Mouse (Mus musculus): ENCODE data around the gene Cela1. TPM values are rescaled to one million over a fixed set of nuclear protein-coding genes. Genes with fewer than 3 reads are reported as not detected.

Cela1 gene
- polyA plus RNA-seq, 1 experiment = 2.4 TPM

DNA sequence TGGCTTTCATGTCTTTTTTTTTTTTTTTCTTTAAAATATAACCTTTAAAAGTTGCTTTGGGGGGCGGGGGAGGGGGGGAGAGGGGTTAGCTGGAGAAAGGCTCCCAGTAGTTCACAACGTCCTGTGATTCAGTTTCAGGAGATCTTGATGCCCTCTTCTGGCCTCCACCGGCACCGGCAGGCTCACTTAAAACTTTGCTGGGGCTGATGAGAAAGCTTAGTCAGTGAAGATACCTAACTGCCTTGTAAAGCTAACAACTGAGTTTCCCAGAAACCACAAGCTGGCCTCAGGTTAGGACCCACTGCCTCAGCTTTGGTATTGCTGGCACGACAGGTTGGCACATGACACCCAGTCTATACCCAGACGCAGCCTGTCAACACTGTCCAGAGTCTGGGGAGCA is 50.1 kb downstream of the Cela1 start:
- Histone ChIP-seq H3K9me3 (replicated peaks; ENCODE audit: control insufficient read depth, insufficient read depth, low read length, poor library complexity, severe bottlenecking) (no peaks in the 10 kb centered on the region), H3K36me3 (ENCODE audit: control insufficient read depth, insufficient read depth, low read length, poor library complexity, severe bottlenecking) (no peaks in the 10 kb centered on the region), H3K9ac (ENCODE audit: low read depth, poor library complexity, severe bottlenecking) (peak overlapping the region; percentile 94; the same call in 1 of the 2 replicates), H3K27me3 (ENCODE audit: control insufficient read depth, insufficient read depth, low read length, poor library complexity, severe bottlenecking) (no peaks in the 10 kb centered on the region), H3K4me3 (ENCODE audit: low read depth, low read length) (no peak overlapping the region), H3K4me1 (ENCODE audit: control insufficient read depth, insufficient read depth, low read length) (peaks cover 7% of the 10 kb centered on the region), H3K27ac (ENCODE audit: insufficient read depth, low read length) (no peak overlapping the region)
- no peak for TF ChIP-seq EP300 (IDR thresholded peaks at IDR 0.05; ENCODE audit: insufficient read depth, low read depth, low read length)
- peak; percentile 56 for TF ChIP-seq CTCF (IDR thresholded peaks at IDR 0.05; ENCODE audit: low read depth, low read length)
- no peak for TF ChIP-seq POLR2A (IDR thresholded peaks at IDR 0.05; ENCODE audit: insufficient read depth, low read length)

DNA sequence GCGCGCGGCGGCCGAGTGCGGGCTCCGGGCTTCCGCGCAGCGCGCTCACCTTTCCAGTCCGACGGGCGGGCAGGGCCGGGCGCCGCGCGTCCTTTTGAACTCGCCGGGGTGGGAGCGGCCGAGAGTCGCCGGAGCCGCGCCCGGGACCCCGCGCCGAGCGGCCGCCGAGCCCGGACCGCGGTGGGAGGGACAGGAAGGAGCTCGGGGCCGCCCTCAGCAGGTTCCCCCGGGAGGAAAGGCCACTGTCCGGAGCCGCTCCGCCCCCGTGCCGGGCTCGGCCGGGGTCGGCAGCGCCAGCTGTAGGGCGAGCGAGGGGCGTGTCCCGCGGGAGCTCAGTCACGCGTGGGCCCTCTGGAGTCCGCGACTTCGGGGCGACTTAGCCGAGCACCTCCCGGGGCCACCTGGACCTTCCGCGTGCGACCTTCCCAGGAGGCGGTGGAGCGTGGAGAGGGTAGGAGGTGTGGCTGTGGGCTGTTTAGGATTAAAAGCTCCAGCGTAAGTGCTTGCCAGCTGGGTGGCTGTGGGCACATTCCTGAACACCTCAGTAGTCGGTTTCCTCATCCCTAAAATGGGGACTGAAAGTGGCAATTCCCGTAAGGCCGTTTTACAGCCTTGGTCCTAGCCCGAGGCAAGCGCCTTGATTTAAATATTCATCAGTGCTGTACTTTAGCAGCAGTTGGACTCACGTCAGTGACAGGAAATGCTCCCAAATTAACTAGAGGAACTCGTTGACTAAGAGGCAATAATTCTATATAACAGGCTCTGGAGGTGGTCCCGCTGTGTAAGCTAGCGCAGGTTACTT is 50.8 kb downstream of the Cela1 start, which contains the start of gene Smagp:
Smagp (minus strand) TSS at position 241 of the 802 bp plus-strand sequence.
- Histone ChIP-seq H3K4me3 (ENCODE audit: low read depth, low read length) (peak within 1 kb of the TSS; percentile 67), H3K27ac (ENCODE audit: insufficient read depth, low read length) (peak within 1 kb of the TSS; percentile 60), H3K27me3 (ENCODE audit: control insufficient read depth, insufficient read depth, low read length, poor library complexity, severe bottlenecking) (no peaks in the 10 kb centered on the region), H3K9me3 (replicated peaks; ENCODE audit: control insufficient read depth, insufficient read depth, low read length, poor library complexity, severe bottlenecking) (no peaks in the 10 kb centered on the region), H3K36me3 (ENCODE audit: control insufficient read depth, insufficient read depth, low read length, poor library complexity, severe bottlenecking) (no peaks in the 10 kb centered on the region), H3K4me1 (ENCODE audit: control insufficient read depth, insufficient read depth, low read length) (peaks cover 10% of the 10 kb centered on the region), H3K9ac (ENCODE audit: low read depth, poor library complexity, severe bottlenecking) (peak within 1 kb of the TSS; percentile 94)
- TF ChIP-seq EP300 (IDR thresholded peaks at IDR 0.05; ENCODE audit: insufficient read depth, low read depth, low read length) (no peak), CTCF (IDR thresholded peaks at IDR 0.05; ENCODE audit: low read depth, low read length) (no peak), POLR2A (IDR thresholded peaks at IDR 0.05; ENCODE audit: insufficient read depth, low read length) (no peak)

DNA sequence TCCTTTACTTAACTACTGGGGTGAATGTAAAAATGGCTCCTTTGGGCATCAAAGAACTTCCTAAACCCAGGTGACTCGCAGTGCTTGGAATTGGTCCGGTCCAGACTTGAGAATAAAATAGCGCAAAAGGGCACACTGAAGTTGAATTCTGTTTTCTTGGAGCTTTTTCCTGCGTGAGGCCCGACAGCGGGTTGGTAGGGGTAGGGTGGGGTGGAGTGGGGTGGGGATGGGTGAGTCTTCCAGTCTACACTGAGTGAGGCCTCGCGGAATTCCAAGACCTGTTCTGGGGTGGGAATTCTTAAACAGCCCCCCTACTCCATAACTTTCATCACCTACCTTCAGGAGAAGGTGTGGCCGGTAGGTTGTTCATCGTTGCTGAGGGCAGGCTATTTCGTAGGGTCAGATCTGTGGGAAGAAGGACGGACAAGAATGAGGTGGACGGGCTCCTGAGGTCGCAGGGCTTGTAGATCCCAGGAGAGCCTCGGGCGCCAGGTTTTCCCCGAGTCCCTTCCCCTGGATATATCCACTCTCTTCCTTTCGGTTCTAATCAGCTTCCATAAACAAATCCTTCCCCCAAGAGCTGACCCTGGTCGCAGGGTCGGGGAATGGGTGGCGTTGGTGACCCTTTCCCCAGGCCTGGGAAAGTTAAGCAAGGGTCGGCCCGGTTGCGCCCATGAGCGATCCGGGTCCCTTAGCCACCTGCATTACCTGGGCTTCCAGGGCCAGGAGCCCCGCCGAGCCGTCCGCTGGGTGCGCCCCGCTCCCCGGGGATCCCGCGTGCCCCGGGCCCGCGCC is 51.7 kb downstream of the Cela1 start:
- Histone ChIP-seq H3K4me1 (ENCODE audit: control insufficient read depth, insufficient read depth, low read length) (peaks cover 14% of the 10 kb centered on the region), H3K27ac (ENCODE audit: insufficient read depth, low read length) (peak overlapping the region; percentile 60), H3K36me3 (ENCODE audit: control insufficient read depth, insufficient read depth, low read length, poor library complexity, severe bottlenecking) (no peaks in the 10 kb centered on the region), H3K9ac (ENCODE audit: low read depth, poor library complexity, severe bottlenecking) (peak overlapping the region; percentile 94), H3K4me3 (ENCODE audit: low read depth, low read length) (peak overlapping the region; percentile 67), H3K9me3 (replicated peaks; ENCODE audit: control insufficient read depth, insufficient read depth, low read length, poor library complexity, severe bottlenecking) (no peaks in the 10 kb centered on the region), H3K27me3 (ENCODE audit: control insufficient read depth, insufficient read depth, low read length, poor library complexity, severe bottlenecking) (no peaks in the 10 kb centered on the region)
- TF ChIP-seq CTCF (IDR thresholded peaks at IDR 0.05; ENCODE audit: low read depth, low read length) = no peak
- no peak for TF ChIP-seq EP300 (IDR thresholded peaks at IDR 0.05; ENCODE audit: insufficient read depth, low read depth, low read length)
- no peak for TF ChIP-seq POLR2A (IDR thresholded peaks at IDR 0.05; ENCODE audit: insufficient read depth, low read length)

DNA sequence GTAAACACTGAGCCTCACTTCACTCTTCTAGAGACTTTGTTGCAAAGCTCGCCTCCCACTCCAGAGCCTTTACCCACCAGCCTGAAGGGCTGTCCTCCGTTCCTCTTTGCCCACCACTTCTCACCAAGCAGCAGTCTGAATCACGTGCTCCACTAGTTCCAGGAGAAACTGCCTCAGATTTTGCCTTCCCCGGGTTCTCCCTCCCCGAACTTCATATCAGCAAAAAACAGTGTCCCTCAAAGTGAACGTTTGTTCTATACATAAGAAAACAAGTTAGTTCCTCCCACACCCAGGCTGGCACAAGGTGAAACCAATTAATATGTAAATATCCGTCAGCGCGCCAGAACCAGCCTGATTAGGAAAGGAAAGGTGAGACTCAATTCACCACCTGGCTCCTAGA is 52.5 kb downstream of the Cela1 start:
- H3K4me3 ChIP-seq (ENCODE audit: low read depth, low read length) = peak overlapping the region; percentile 65
- H3K27me3 ChIP-seq (ENCODE audit: control insufficient read depth, insufficient read depth, low read length, poor library complexity, severe bottlenecking) = no peaks in the 10 kb centered on the region
- peak overlapping the region; percentile 60 for H3K27ac ChIP-seq (ENCODE audit: insufficient read depth, low read length)
- no peaks in the 10 kb centered on the region for H3K36me3 ChIP-seq (ENCODE audit: control insufficient read depth, insufficient read depth, low read length, poor library complexity, severe bottlenecking)
- no peak for TF ChIP-seq CTCF (IDR thresholded peaks at IDR 0.05; ENCODE audit: low read depth, low read length)
- TF ChIP-seq EP300 (IDR thresholded peaks at IDR 0.05; ENCODE audit: insufficient read depth, low read depth, low read length) = no peak
- no peak for TF ChIP-seq POLR2A (IDR thresholded peaks at IDR 0.05; ENCODE audit: insufficient read depth, low read length)
- no peaks in the 10 kb centered on the region for H3K9me3 ChIP-seq (replicated peaks; ENCODE audit: control insufficient read depth, insufficient read depth, low read length, poor library complexity, severe bottlenecking)
- peak overlapping the region; percentile 42; the same call in 1 of the 2 replicates for H3K9ac ChIP-seq (ENCODE audit: low read depth, poor library complexity, severe bottlenecking)
- H3K4me1 ChIP-seq (ENCODE audit: control insufficient read depth, insufficient read depth, low read length) = peaks cover 16% of the 10 kb centered on the region

DNA sequence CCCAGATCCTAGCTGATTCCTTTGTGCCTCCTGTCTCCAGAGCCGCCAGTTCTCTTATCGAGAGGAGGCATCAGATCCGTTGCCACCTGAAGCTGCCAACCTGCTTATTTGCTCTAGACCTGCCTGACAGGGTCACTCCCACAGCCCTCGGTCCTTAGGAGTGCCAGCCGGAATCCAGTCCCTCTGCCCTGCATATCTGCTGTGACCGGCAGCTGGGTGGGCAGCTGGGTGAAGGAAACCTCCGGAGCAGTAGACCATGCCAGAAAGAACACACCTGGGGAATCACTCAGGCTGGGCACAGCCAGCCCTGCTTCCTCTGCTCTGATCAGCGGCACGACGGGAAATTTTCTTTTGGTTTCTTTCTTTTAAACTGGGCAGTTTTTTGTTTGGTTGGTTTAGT is 54.4 kb downstream of the Cela1 start:
- H3K4me3 ChIP-seq (ENCODE audit: low read depth, low read length) = no peak overlapping the region
- TF ChIP-seq POLR2A (IDR thresholded peaks at IDR 0.05; ENCODE audit: insufficient read depth, low read length) (no peak), CTCF (IDR thresholded peaks at IDR 0.05; ENCODE audit: low read depth, low read length) (no peak), EP300 (IDR thresholded peaks at IDR 0.05; ENCODE audit: insufficient read depth, low read depth, low read length) (no peak)
- H3K36me3 ChIP-seq (ENCODE audit: control insufficient read depth, insufficient read depth, low read length, poor library complexity, severe bottlenecking) = no peaks in the 10 kb centered on the region
- no peak overlapping the region for H3K27ac ChIP-seq (ENCODE audit: insufficient read depth, low read length)
- no peak overlapping the region for H3K9ac ChIP-seq (ENCODE audit: low read depth, poor library complexity, severe bottlenecking)
- peaks cover 21% of the 10 kb centered on the region for H3K4me1 ChIP-seq (ENCODE audit: control insufficient read depth, insufficient read depth, low read length)
- H3K27me3 ChIP-seq (ENCODE audit: control insufficient read depth, insufficient read depth, low read length, poor library complexity, severe bottlenecking) = no peaks in the 10 kb centered on the region
- no peaks in the 10 kb centered on the region for H3K9me3 ChIP-seq (replicated peaks; ENCODE audit: control insufficient read depth, insufficient read depth, low read length, poor library complexity, severe bottlenecking)

Measured in ES-Bruce4 (cell line).